Mouse (Mus musculus): Measurements from ENCODE around the gene Kif18b. TPM values are rescaled to one million over a fixed set of nuclear protein-coding genes. Genes with fewer than 3 reads are reported as not detected.

Kif18b gene
- total RNA-seq, 1 experiment from 2014 or later = not detected

- ATAC-seq (replicated peaks; ENCODE audit: insufficient number of reproducible peaks, low FRiP score, low TSS enrichment, poor library complexity, severe bottlenecking) = peak; percentile 52
Observed at GRCm38 (mm10) chr11:102893015-102893651, 31.8 kb downstream of the Kif18b start.

- no peak for ATAC-seq (replicated peaks; ENCODE audit: insufficient number of reproducible peaks, low FRiP score, low TSS enrichment, poor library complexity, severe bottlenecking)
Observed at GRCm38 (mm10) chr11:102890096-102890495, 34.8 kb downstream of the Kif18b start.

DNA sequence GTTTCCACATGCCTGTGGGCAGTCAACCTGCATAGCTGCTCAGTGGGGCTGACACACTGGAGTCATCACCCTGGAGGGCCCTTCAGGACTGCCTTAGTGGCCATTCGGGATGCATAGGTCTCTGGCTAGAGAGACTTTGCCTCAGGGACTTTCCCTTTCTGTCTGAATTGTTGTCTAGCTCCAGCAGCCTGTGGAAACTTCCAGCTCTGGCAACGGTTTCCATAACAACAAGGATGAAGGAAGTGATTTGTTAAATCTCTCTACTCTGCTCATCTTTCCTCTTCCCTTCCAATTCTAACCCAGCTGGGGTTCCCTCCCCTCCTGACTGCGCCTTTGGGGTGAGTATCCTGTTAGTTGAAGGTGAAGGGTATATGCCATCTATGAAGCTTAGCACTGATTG, 36.8 kb downstream of the Kif18b start:
- ATAC-seq (replicated peaks; ENCODE audit: insufficient number of reproducible peaks, low FRiP score, low TSS enrichment, poor library complexity, severe bottlenecking) = no peak

DNA sequence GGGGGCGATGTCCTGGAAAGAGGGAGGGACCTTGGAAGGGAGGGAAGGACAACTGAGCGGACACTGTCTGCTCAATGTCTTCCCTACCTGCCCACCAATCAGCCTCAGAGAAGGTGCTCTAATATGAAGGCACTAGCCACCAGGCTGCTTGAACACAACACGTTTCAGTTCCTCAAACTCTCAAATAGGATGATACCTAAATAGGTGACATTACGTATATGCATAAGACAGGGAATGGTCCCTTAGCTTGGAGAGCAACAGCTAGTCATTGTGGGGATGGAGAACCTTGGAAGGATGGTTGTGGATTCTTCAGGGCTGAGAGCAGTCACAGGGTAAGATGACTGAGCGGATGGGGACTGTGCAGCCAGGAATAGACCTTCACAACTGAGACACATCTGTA, 37.5 kb downstream of the Kif18b start:
- no peak for ATAC-seq (replicated peaks; ENCODE audit: insufficient number of reproducible peaks, low FRiP score, low TSS enrichment, poor library complexity, severe bottlenecking)

DNA sequence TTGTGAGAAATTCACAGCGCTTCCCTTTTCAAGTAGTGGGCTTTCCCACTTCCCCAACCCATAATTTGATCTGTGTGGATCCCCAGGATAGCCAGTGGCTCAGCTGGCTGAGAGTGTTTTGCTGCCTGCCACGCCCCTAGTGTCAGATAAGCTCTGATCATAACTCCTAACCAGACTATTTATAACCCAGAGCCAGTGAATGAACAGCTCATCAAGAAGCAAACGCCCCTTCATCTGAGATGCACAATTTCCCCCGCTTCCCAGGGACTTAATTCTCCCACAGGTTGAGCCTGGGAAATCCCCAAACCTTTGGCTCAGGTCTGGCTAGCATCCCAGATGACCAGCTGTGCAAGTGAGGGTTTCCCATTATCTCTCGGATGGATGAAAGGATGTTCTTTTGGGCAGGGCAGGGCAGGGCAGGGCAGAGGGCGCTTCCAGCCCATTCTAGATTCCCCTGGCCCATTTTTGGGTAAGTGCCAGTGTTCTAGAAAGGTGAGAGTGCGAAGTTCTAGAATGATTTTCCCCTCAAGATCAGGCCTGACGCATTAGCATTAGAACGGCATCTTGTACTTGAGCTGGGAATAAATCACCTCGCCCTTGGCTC, 40.2 kb downstream of the Kif18b start, which contains the start of gene Fam187a:
TSS of gene Fam187a (plus strand) at position 554 of the 604 bp plus-strand sequence.
- no peak for ATAC-seq (replicated peaks; ENCODE audit: insufficient number of reproducible peaks, low FRiP score, low TSS enrichment, poor library complexity, severe bottlenecking)

GRCm38 (mm10) chr11:102881314-102882198, 43.4 kb downstream of the Kif18b start:
- ATAC-seq (replicated peaks; ENCODE audit: insufficient number of reproducible peaks, low FRiP score, low TSS enrichment, poor library complexity, severe bottlenecking) = no peak

DNA sequence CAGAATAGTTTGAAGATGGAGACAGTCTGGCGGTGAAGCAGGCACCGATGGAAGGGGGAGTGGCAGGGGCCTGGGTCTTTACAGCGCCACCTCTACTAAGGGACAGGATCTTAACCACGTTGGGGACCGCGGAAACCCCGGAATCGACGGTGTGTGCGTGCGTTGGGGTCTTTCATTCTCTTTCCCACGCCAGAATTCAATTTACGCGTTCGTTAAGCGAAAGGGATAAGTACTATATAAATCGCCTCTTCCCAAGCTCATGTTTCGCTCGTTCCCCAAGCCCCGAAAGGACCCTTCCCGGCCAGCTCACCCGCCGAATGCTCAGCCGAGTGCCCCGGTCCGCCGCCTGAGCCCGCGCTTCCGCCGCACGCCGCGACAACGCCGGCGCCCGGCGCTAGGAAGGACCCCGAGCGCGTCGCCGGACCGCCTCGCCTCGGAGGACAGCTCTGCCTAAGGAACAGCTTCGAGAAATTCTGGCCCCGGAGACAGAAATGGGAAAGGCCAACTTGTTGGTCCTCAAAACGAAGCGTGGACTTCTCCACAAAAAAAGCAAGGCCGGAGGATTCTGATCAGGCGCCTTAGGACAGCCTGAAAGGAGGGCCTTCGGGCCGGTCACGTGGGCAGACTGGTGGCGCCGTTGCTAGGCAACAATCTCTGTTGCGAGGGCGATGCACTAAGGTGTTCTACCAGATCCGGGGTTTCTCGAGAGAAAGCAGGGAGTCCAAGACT, 44.2 kb downstream of the Kif18b start, which contains the start of the genes Eftud2 and Ccdc103:
TSS of gene Eftud2 (minus strand) at position 401 of the 729 bp plus-strand sequence.
TSS of gene Ccdc103 (plus strand) at position 620 of the 729 bp plus-strand sequence.
- peak; percentile 86 for ATAC-seq (replicated peaks; ENCODE audit: insufficient number of reproducible peaks, low FRiP score, low TSS enrichment, poor library complexity, severe bottlenecking)

DNA sequence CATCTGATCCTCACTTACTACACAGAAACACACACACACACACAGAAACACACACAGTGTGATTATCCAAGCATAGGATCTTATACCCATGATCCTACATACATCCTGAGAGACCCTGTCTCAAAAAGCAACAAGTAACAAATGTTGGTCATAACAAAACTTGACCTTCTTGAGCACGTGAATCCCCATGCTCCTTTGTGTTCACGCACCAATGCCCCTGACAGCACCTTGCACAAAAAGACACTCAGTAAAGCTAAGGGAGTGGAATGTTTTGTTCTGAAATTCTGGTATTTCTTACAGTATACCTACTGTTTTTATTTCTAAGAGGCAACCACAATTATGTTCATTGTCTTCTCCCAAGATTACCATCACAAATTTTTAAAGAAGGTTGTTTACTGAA, 45.4 kb downstream of the Kif18b start:
- ATAC-seq (replicated peaks; ENCODE audit: insufficient number of reproducible peaks, low FRiP score, low TSS enrichment, poor library complexity, severe bottlenecking) = no peak

- ATAC-seq (replicated peaks; ENCODE audit: insufficient number of reproducible peaks, low FRiP score, low TSS enrichment, poor library complexity, severe bottlenecking) = no peak
Observed at GRCm38 (mm10) chr11:102874801-102875334, 50.1 kb downstream of the Kif18b start.

DNA sequence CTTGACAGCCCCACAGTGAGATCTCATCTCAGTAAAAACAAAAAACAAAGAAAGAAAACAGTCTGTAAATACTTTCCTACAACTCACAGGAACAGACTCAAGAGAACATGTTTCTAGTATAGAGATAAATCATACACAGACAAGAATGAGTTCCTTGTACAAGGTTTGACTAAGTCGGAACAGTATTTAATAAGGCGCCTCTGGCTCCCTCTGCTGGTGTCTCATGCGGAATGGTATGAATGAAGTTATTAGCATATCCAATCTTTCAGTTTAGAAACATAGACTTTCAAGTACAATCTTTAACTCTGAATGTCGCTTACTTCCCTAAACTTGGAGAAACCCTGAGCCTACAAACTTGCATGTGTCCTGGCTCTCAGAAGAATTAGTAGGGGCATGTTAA, 60.7 kb downstream of the Kif18b start:
- ATAC-seq (replicated peaks; ENCODE audit: insufficient number of reproducible peaks, low FRiP score, low TSS enrichment, poor library complexity, severe bottlenecking) = no peak; the same call in 1 of the 2 replicates

GRCm38 (mm10) chr11:102859933-102860332, 65.0 kb downstream of the Kif18b start:
- no peak for ATAC-seq (replicated peaks; ENCODE audit: insufficient number of reproducible peaks, low FRiP score, low TSS enrichment, poor library complexity, severe bottlenecking)

DNA sequence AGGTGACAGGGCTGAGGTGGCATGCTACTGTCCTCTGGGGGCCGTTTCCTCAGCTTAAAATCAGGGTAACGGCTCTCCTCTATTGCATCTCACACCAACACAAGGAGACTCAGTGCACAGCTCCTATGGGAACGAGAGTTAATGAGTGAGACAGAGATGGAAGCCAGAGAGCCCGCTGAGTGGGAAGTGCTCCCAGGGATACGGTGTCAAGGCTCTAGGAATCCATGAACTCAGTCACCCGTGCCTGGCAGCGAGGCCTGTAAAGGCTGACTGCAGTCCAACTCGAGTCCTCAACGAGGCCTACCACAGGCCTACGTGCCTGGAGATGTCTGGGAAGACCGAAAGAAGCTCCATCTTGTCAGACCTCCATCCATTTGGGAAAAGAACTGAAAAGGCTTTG, 66.0 kb downstream of the Kif18b start:
- ATAC-seq (replicated peaks; ENCODE audit: insufficient number of reproducible peaks, low FRiP score, low TSS enrichment, poor library complexity, severe bottlenecking) = no peak

DNA sequence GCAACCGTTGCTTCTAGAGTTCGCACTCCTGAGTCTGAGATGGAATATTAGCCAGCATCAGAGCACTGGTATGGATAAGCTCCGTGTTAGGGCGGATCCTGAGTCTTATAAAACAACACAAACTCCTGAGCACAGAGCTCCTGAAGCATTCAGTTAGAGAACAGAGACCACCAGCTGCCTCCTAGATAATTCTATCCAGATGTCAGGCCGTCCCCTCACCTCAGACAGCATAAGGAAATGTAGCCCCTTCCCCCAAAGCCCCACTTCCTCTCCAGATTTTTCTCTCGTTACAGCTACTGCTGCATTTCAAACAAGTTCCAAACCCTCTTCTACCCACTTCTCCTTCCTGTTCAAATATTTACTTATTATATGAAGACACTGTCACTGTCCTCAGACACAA, 69.0 kb downstream of the Kif18b start:
- no peak for ATAC-seq (replicated peaks; ENCODE audit: insufficient number of reproducible peaks, low FRiP score, low TSS enrichment, poor library complexity, severe bottlenecking)

Other genes starting within 250 kb of the Kif18b start
- 26.8 to 44.5 TPM (median 32.6 TPM) in 3 replicates for gene Ccdc43, start 227.3 kb downstream of the Kif18b start, total RNA-seq (2017)
- 2.1 TPM in 1 of 3 replicates, not detected in the others for gene Adam11, start 163.7 kb downstream of the Kif18b start, total RNA-seq (2017)
- gene Gjc1, start 105.4 kb downstream of the Kif18b start, total RNA-seq (2017) = not detected in 3 replicates
- not detected in 3 replicates for gene Higd1b, start 89.3 kb downstream of the Kif18b start, total RNA-seq (2017)
- gene Eftud2, start 44.1 kb downstream of the Kif18b start, total RNA-seq (2017) = 67.8 to 73.5 TPM (median 72.3 TPM) in 3 replicates
- not detected in 3 replicates for gene Ccdc103, start 43.9 kb downstream of the Kif18b start, total RNA-seq (2017)
- gene Fam187a, start 40.0 kb downstream of the Kif18b start, total RNA-seq (2017) = not detected in 3 replicates
- not detected in 3 replicates for gene Gfap, start 24.2 kb downstream of the Kif18b start, total RNA-seq (2017)
- gene C1ql1, start 21.6 kb upstream of the Kif18b start, total RNA-seq (2017) = not detected in 3 replicates
- gene Nmt1, start 103.1 kb upstream of the Kif18b start, total RNA-seq (2017) = 54.9 to 60.7 TPM (median 55.9 TPM) in 3 replicates
- gene Dcakd, start 103.2 kb upstream of the Kif18b start, total RNA-seq (2017) = 15.5 to 32.4 TPM (median 15.8 TPM) in 3 replicates
- gene Plcd3, start 176.5 kb upstream of the Kif18b start, total RNA-seq (2017) = 0.97 TPM in 1 of 3 replicates, not detected in the others
- 21.8 to 32.6 TPM (median 28.3 TPM) in 3 replicates for gene Acbd4, start 176.6 kb upstream of the Kif18b start, total RNA-seq (2017)
- gene Hexim1, start 191.1 kb upstream of the Kif18b start, total RNA-seq (2017) = 90.9 to 99.4 TPM (median 96.2 TPM) in 3 replicates
- 0.87 to 2.5 TPM in 2 of 3 replicates, not detected in the other for gene Hexim2, start 207.3 kb upstream of the Kif18b start, total RNA-seq (2017)
- 189 to 455 TPM (median 252 TPM) in 3 replicates for gene Fmnl1, start 246.0 kb upstream of the Kif18b start, total RNA-seq (2017)

Data from monocyte, adult 5-6 weeks (primary cell).